Mouse (Mus musculus) neural tube, embryonic 12.5 days (tissue): Measurements from ENCODE around the gene Fut1. TPM values are rescaled to one million over a fixed set of nuclear protein-coding genes. Genes with fewer than 3 reads are reported as not detected.
A peak's percentile ranks its signal among the peaks of the same experiment; 100 is the strongest.

Source experiments
- ATAC-seq: fragments of 200-750 bp; cut with Nextera tagmentation; 2 replicates; pipeline ENCODE4 v1.8.0; 2017; ENCODE audit warnings: low read depth, mild to moderate bottlenecking, moderate TSS enrichment, moderate library complexity; ENCODE audit not compliant: low FRiP score
- H3K27ac ChIP-seq: fragments of 300-500 bp; sonication (generic); 2 replicates; pipeline ENCODE4 v1.5.1; 2016
- H3K27me3 ChIP-seq: fragments of 300-500 bp; sonication (generic); replicated peaks from 2 replicates; pipeline ENCODE4 v1.6.1; 2016; ENCODE audit warnings: mild to moderate bottlenecking
- H3K36me3 ChIP-seq: fragments of 300-500 bp; sonication (generic); 2 replicates; pipeline ENCODE4 v1.6.1; 2016; ENCODE audit warnings: mild to moderate bottlenecking
- H3K4me1 ChIP-seq: fragments of 300-500 bp; sonication (generic); 2 replicates; pipeline ENCODE4 v1.6.1; 2016
- H3K4me2 ChIP-seq: fragments of 300-500 bp; sonication (generic); replicated peaks from 2 replicates; pipeline ENCODE4 v1.6.1; 2016; ENCODE audit warnings: mild to moderate bottlenecking
- H3K4me3 ChIP-seq: fragments of 300-500 bp; sonication (generic); 2 replicates; pipeline ENCODE4 v1.5.1; 2016
- H3K9ac ChIP-seq: fragments of 300-500 bp; sonication (generic); 2 replicates; pipeline ENCODE4 v1.6.1; 2016; ENCODE audit warnings: mild to moderate bottlenecking
- H3K9me3 ChIP-seq: fragments of 300-500 bp; sonication (generic); 2 replicates; pipeline ENCODE4 v1.6.1; 2016; ENCODE audit warnings: mild to moderate bottlenecking
- WGBS: fragments of 180-500 bp; shearing (Covaris S2); methylation state at CpG from one replicate; pipeline ENCODE4 v1.1.7; 2016; 5-methylcytosine and 5-hydroxymethylcytosine counted together
- polyA plus RNA-seq: library from polyadenylated mRNA; unstranded; fragments of >200 nt; fragmentation: Nextera tagmentation; extraction: Ambion mirVana; gene quantifications from 2 replicates; pipeline ENCODE4 v1.2.1, GENCODE M21; 2016

The Fut1 gene
- polyA plus RNA-seq, 1 experiment from 2014 or later: not detected

GRCm38 (mm10) chr7:45634946-45635681 is 18.0 kb downstream of the Fut1 start:
- Histone ChIP-seq H3K9ac (no peak overlapping the region), H3K9me3 (no peaks in the 10 kb centered on the region), H3K4me2 (no peak overlapping the region), H3K4me1 (peaks cover 14% of the 10 kb centered on the region), H3K36me3 (peaks cover 5% of the 10 kb centered on the region; the same call in 1 of the 2 replicates), H3K27ac (no peak overlapping the region), H3K27me3 (0 out of 2 replicates have a peak, but pooled peaks cover 9% of the 10 kb centered on the region), H3K4me3 (no peak overlapping the region)
- ATAC-seq: no peak
- WGBS: 92% methylated on average over 11 of the region's 11 CpGs

- no peak overlapping the region for H3K9ac ChIP-seq
- ATAC-seq: no peak
- no peaks in the 10 kb centered on the region for H3K9me3 ChIP-seq
- H3K4me3 ChIP-seq: no peak overlapping the region
- H3K4me1 ChIP-seq: peaks cover 14% of the 10 kb centered on the region
- 86% methylated on average over 15 of the region's 15 CpGs for WGBS
- H3K27ac ChIP-seq: no peak overlapping the region
- no peak overlapping the region for H3K4me2 ChIP-seq
- H3K27me3 ChIP-seq: 0 out of 2 replicates have a peak, but pooled peaks cover 9% of the 10 kb centered on the region
- H3K36me3 ChIP-seq: peaks cover 5% of the 10 kb centered on the region; the same call in 1 of the 2 replicates
Measured at GRCm38 (mm10) chr7:45635711-45636688, 18.9 kb downstream of the Fut1 start.

GRCm38 (mm10) chr7:45637710-45638109 is 20.6 kb downstream of the Fut1 start:
- peaks cover 5% of the 10 kb centered on the region; the same call in 1 of the 2 replicates for H3K36me3 ChIP-seq
- H3K9ac ChIP-seq: 0 out of 2 replicates have a peak overlapping the region, but pooled peaks have one; percentile 23
- H3K27ac ChIP-seq: no peak overlapping the region
- peak overlapping the region; percentile 53; the same call in 1 of the 2 replicates for H3K4me2 ChIP-seq
- no peak overlapping the region for H3K4me3 ChIP-seq
- whole genome bisulfite sequencing: 94% methylated on average over 6 of the region's 6 CpGs
- H3K27me3 ChIP-seq: 0 out of 2 replicates have a peak, but pooled peaks cover 4% of the 10 kb centered on the region
- peaks cover 12% of the 10 kb centered on the region for H3K4me1 ChIP-seq
- no peak for ATAC-seq
- no peaks in the 10 kb centered on the region for H3K9me3 ChIP-seq

GRCm38 (mm10) chr7:45638623-45639401 is 21.7 kb downstream of the Fut1 start:
- H3K27ac ChIP-seq: no peak overlapping the region
- H3K4me2 ChIP-seq: peak overlapping the region; percentile 53
- no peaks in the 10 kb centered on the region for H3K9me3 ChIP-seq
- H3K9ac ChIP-seq: 0 out of 2 replicates have a peak overlapping the region, but pooled peaks have one; percentile 23
- no peaks in the 10 kb centered on the region for H3K27me3 ChIP-seq
- H3K36me3 ChIP-seq: peaks cover 5% of the 10 kb centered on the region; the same call in 1 of the 2 replicates
- peak overlapping the region; percentile 13; the same call in 1 of the 2 replicates for H3K4me3 ChIP-seq
- 20% methylated on average over 29 of the region's 29 CpGs for WGBS
- peak; percentile 69 for ATAC-seq
- peaks cover 15% of the 10 kb centered on the region for H3K4me1 ChIP-seq

- Histone ChIP-seq H3K36me3 (peaks cover 5% of the 10 kb centered on the region; the same call in 1 of the 2 replicates), H3K4me1 (peaks cover 19% of the 10 kb centered on the region), H3K9me3 (no peaks in the 10 kb centered on the region), H3K27me3 (no peaks in the 10 kb centered on the region), H3K27ac (no peak within 1 kb of the TSS), H3K4me3 (no peak within 1 kb of the TSS), H3K4me2 (no peak within 1 kb of the TSS), H3K9ac (no peak within 1 kb of the TSS)
- no peak for ATAC-seq
- WGBS: 26% methylated on average over 19 of the region's 19 CpGs
Measured at GRCm38 (mm10) chr7:45639561-45640027, 22.5 kb downstream of the Fut1 start, which contains the start of gene Mamstr. Mamstr (plus strand) TSS chr7:45639977.

GRCm38 (mm10) chr7:45640191-45640957 is 23.3 kb downstream of the Fut1 start:
- 75% methylated on average over 19 of the region's 19 CpGs for WGBS
- no peaks in the 10 kb centered on the region for H3K9me3 ChIP-seq
- H3K36me3 ChIP-seq: peaks cover 5% of the 10 kb centered on the region; the same call in 1 of the 2 replicates
- ATAC-seq: no peak
- H3K4me1 ChIP-seq: peaks cover 25% of the 10 kb centered on the region
- no peak overlapping the region for H3K9ac ChIP-seq
- no peak overlapping the region for H3K4me2 ChIP-seq
- H3K4me3 ChIP-seq: no peak overlapping the region
- H3K27ac ChIP-seq: no peak overlapping the region
- no peaks in the 10 kb centered on the region for H3K27me3 ChIP-seq

- Histone ChIP-seq H3K36me3 (peaks cover under 1% of the 10 kb centered on the region; the same call in 1 of the 2 replicates), H3K27ac (no peak overlapping the region), H3K27me3 (no peaks in the 10 kb centered on the region), H3K4me2 (0 out of 2 replicates have a peak overlapping the region, but pooled peaks have one; percentile 7), H3K4me1 (peaks cover 25% of the 10 kb centered on the region), H3K9me3 (no peaks in the 10 kb centered on the region), H3K9ac (no peak overlapping the region), H3K4me3 (no peak overlapping the region)
- ATAC-seq: no peak
- WGBS: 68% methylated on average over 17 of the region's 17 CpGs
Measured at GRCm38 (mm10) chr7:45641391-45642040, 24.4 kb downstream of the Fut1 start.

- no peaks in the 10 kb centered on the region for H3K36me3 ChIP-seq
- no peak overlapping the region for H3K4me3 ChIP-seq
- no peaks in the 10 kb centered on the region for H3K9me3 ChIP-seq
- H3K4me1 ChIP-seq: peaks cover 25% of the 10 kb centered on the region
- ATAC-seq: no peak
- H3K27me3 ChIP-seq: no peaks in the 10 kb centered on the region
- 83% methylated on average over 5 of the region's 5 CpGs for WGBS
- no peak overlapping the region for H3K27ac ChIP-seq
- peak overlapping the region; percentile 26; the same call in 1 of the 2 replicates for H3K9ac ChIP-seq
- H3K4me2 ChIP-seq: peak overlapping the region; percentile 72
Measured at GRCm38 (mm10) chr7:45642083-45642482, 25.0 kb downstream of the Fut1 start.

GRCm38 (mm10) chr7:45642503-45643255 is 25.6 kb downstream of the Fut1 start:
- H3K4me3 ChIP-seq: peak overlapping the region; percentile 43
- no peaks in the 10 kb centered on the region for H3K27me3 ChIP-seq
- H3K4me2 ChIP-seq: peak overlapping the region; percentile 72
- no peak for ATAC-seq
- 38% methylated on average over 16 of the region's 16 CpGs for WGBS
- no peaks in the 10 kb centered on the region for H3K36me3 ChIP-seq
- peak overlapping the region; percentile 76 for H3K27ac ChIP-seq
- no peaks in the 10 kb centered on the region for H3K9me3 ChIP-seq
- H3K4me1 ChIP-seq: peaks cover 25% of the 10 kb centered on the region
- H3K9ac ChIP-seq: peak overlapping the region; percentile 69
